Mouse (Mus musculus) heart, postnatal 0 days (tissue): Measurements from ENCODE around the gene Recql5. TPM values are rescaled to one million over a fixed set of nuclear protein-coding genes. Genes with fewer than 3 reads are reported as not detected.

Experiments
- ATAC-seq: fragments of 200-750 bp; cut with Nextera tagmentation; 2 replicates; pipeline ENCODE4 v1.8.0; 2017; ENCODE audit warnings: low read depth, moderate number of reproducible peaks, moderate library complexity; ENCODE audit not compliant: insufficient read depth
- DNase-seq: peaks from one replicate; pipeline ENCODE4 v3.0.0-alpha.2; 2016; ENCODE audit warnings: low spot score
- H3K27ac ChIP-seq: fragments of 300-500 bp; sonication (generic); 2 replicates; pipeline ENCODE4 v1.5.1; 2014; ENCODE audit warnings: low read depth, mild to moderate bottlenecking
- H3K27me3 ChIP-seq: fragments of 300-500 bp; sonication (generic); 2 replicates; pipeline ENCODE4 v1.6.1; 2014; ENCODE audit warnings: low read length, mixed read lengths; ENCODE audit not compliant: control insufficient read depth, insufficient read depth
- H3K36me3 ChIP-seq: fragments of 300-500 bp; sonication (generic); replicated peaks from 2 replicates; pipeline ENCODE4 v1.6.1; 2014; ENCODE audit warnings: low read length, mixed read lengths; ENCODE audit not compliant: control insufficient read depth, insufficient read depth
- H3K4me1 ChIP-seq: fragments of 300-500 bp; sonication (generic); 2 replicates; pipeline ENCODE4 v1.6.1; 2014; ENCODE audit warnings: antibody characterized with exemption; ENCODE audit not compliant: control insufficient read depth, insufficient read depth
- H3K4me2 ChIP-seq: fragments of 300-500 bp; sonication (generic); 2 replicates; pipeline ENCODE4 v1.6.1; 2014; ENCODE audit warnings: low read depth, mild to moderate bottlenecking, low read length, moderate library complexity
- H3K4me3 ChIP-seq: fragments of 300-500 bp; sonication (generic); 2 replicates; pipeline ENCODE4 v1.5.1; 2014; ENCODE audit warnings: low read depth, low read length
- H3K9ac ChIP-seq: fragments of 300-500 bp; sonication (generic); replicated peaks from 2 replicates; pipeline ENCODE4 v1.6.1; 2014; ENCODE audit warnings: low read depth, low read length, mixed read lengths
- H3K9me3 ChIP-seq: fragments of 300-500 bp; sonication (generic); replicated peaks from 2 replicates; pipeline ENCODE4 v1.6.1; 2016; ENCODE audit warnings: low read length; ENCODE audit not compliant: control insufficient read depth
- CTCF ChIP-seq: IDR thresholded peaks from 2 replicates; pipeline ENCODE4 v1.5.1; 2016; ENCODE audit warnings: antibody characterized with exemption, control low read depth, low read depth
- EP300 ChIP-seq: IDR thresholded peaks from 2 replicates; pipeline ENCODE4 v1.6.1; 2016; ENCODE audit warnings: antibody characterized with exemption, low read depth
- WGBS: fragments of 180-500 bp; shearing (Covaris S2); extraction: QIAGEN DNeasy Blood & Tissue Kit; methylation state at CpG from one replicate; pipeline ENCODE4 v1.1.7; 2014; 5-methylcytosine and 5-hydroxymethylcytosine counted together
- polyA plus RNA-seq: library from polyadenylated mRNA; unstranded; fragments of >200 nt; fragmentation: Nextera tagmentation; extraction: Ambion mirVana; gene quantifications from 2 replicates; pipeline ENCODE4 v1.2.1, GENCODE M21; 2015
- total RNA-seq: library from RNA; depleted of rRNA; stranded (reverse); fragments of >200 nt; gene quantifications from 2 replicates; pipeline ENCODE4 v1.2.3, GENCODE M21; 2014; ENCODE audit warnings: low replicate concordance; rRNA removed

Recql5 gene
- total RNA-seq (5.4 and 5.8 TPM in 2 replicates), polyA plus RNA-seq (6.2 and 6.3 TPM in 2 replicates)

GRCm38 (mm10) chr11:115933108-115933746, at the start of gene Recql5, which contains the start of gene Sap30bp:
Recql5 (minus strand) TSS chr11:115933477.
Sap30bp (plus strand) TSS chr11:115933282.
- WGBS = under 1% methylated on average over 28 of the region's 28 CpGs

GRCm38 (mm10) chr11:115982472-115982871, 49.2 kb upstream of the Recql5 start:
- ATAC-seq (no peak), DNase-seq (no peak)
- H3K27ac ChIP-seq = no peak overlapping the region
- H3K27me3 ChIP-seq = peaks cover 9% of the 10 kb centered on the region
- H3K4me1 ChIP-seq = no peaks in the 10 kb centered on the region
- H3K9me3 ChIP-seq = no peaks in the 10 kb centered on the region
- no peak overlapping the region for H3K4me3 ChIP-seq
- no peaks in the 10 kb centered on the region for H3K36me3 ChIP-seq
- no peak overlapping the region for H3K9ac ChIP-seq
- 83% methylated on average over 15 of the region's 15 CpGs for WGBS
- no peak for TF ChIP-seq EP300
- no peak for TF ChIP-seq CTCF
- H3K4me2 ChIP-seq = no peak overlapping the region

More at GRCm38 (mm10) chr11:115933108-115933746, at the start of gene Recql5, which contains the start of gene Sap30bp:
- Histone ChIP-seq H3K4me2 (peak within 1 kb of the TSS; percentile 89), H3K9ac (peak within 1 kb of the TSS; percentile 83), H3K4me1 (peaks cover 17% of the 10 kb centered on the region), H3K27ac (peak within 1 kb of the TSS; percentile 59), H3K36me3 (peaks cover 21% of the 10 kb centered on the region), H3K9me3 (no peaks in the 10 kb centered on the region), H3K27me3 (no peaks in the 10 kb centered on the region), H3K4me3 (peak within 1 kb of the TSS; percentile 89)
- ATAC-seq (peak; percentile 100), DNase-seq (peak; percentile 98)
- TF ChIP-seq CTCF (no peak), EP300 (no peak)

- Histone ChIP-seq H3K4me1 (peaks cover 9% of the 10 kb centered on the region), H3K36me3 (no peaks in the 10 kb centered on the region), H3K27ac (no peak overlapping the region), H3K4me2 (no peak overlapping the region; the same call in 1 of the 2 replicates), H3K4me3 (0 out of 2 replicates have a peak overlapping the region, but pooled peaks have one; percentile 51), H3K27me3 (peaks cover 41% of the 10 kb centered on the region), H3K9me3 (no peaks in the 10 kb centered on the region), H3K9ac (no peak overlapping the region)
- TF ChIP-seq CTCF (no peak), EP300 (no peak)
- WGBS = 44% methylated on average over 12 of the region's 12 CpGs
- ATAC-seq = no peak
- no peak for DNase-seq
Observed at GRCm38 (mm10) chr11:115975544-115975943, 42.3 kb upstream of the Recql5 start.

GRCm38 (mm10) chr11:115975083-115975420, 41.8 kb upstream of the Recql5 start:
- H3K9me3 ChIP-seq = no peaks in the 10 kb centered on the region
- peak overlapping the region; percentile 51 for H3K4me3 ChIP-seq
- no peak overlapping the region for H3K27ac ChIP-seq
- H3K36me3 ChIP-seq = no peaks in the 10 kb centered on the region
- 8% methylated on average over 18 of the region's 18 CpGs for WGBS
- H3K4me1 ChIP-seq = peaks cover 9% of the 10 kb centered on the region
- ATAC-seq (no peak), DNase-seq (no peak)
- H3K4me2 ChIP-seq = peak overlapping the region; percentile 81
- peaks cover 41% of the 10 kb centered on the region for H3K27me3 ChIP-seq
- 0 out of 2 replicates have a peak overlapping the region, but pooled peaks have one; percentile 17 for H3K9ac ChIP-seq
- TF ChIP-seq EP300 (no peak), CTCF (no peak)

- Histone ChIP-seq H3K36me3 (no peaks in the 10 kb centered on the region), H3K9me3 (no peaks in the 10 kb centered on the region), H3K4me3 (peak within 1 kb of the TSS; percentile 51), H3K27me3 (peaks cover 41% of the 10 kb centered on the region), H3K4me2 (peak within 1 kb of the TSS; percentile 81), H3K4me1 (peaks cover 9% of the 10 kb centered on the region), H3K9ac (0 out of 2 replicates have a peak within 1 kb of the TSS, but pooled peaks have one; percentile 17), H3K27ac (no peak within 1 kb of the TSS)
- no peak for DNase-seq
- TF ChIP-seq CTCF (no peak), EP300 (no peak)
- peak; percentile 51; the same call in 1 of the 2 replicates for ATAC-seq
- WGBS = 16% methylated on average over 33 of the region's 58 CpGs
Observed at GRCm38 (mm10) chr11:115974309-115975082, 41.2 kb upstream of the Recql5 start, which contains the start of gene Itgb4. Itgb4 (plus strand) TSS chr11:115974709.
